9 mouse cellular contexts compared by ENCODE assay signal in genomic region chr10:128212871-128213323, GRCm38 (mm10). TPM values are rescaled to one million over a fixed set of nuclear protein-coding genes. Genes with fewer than 3 reads are reported as not detected.
DNase-seq lines count a peak whose midpoint lies in the region; ATAC-seq and TF ChIP-seq lines count a peak whose summit lies in the region.
"Had no signal": no experiment of that assay in that cellular context is flagged by ENCODE, and none has a peak within 500 bp of the region (broad histone marks: within the 10 kb centered on the region; RNA-seq: fewer than 3 reads in every experiment).

No protein-coding gene starts in this region.

- TF ChIP-seq POLR2A in testis, adult 2 months (IDR thresholded peaks at IDR 0.05; ENCODE audit: control insufficient read depth, low read depth, low read length), result no peak

- 1% methylated on average over 18 of the region's 18 CpGs for WGBS in embryonic facial prominence, embryonic 15.5 days
- WGBS in heart, postnatal 0 days, result under 1% methylated on average over 18 of the region's 18 CpGs
- WGBS in lung, embryonic 14.5 days, result 1% methylated on average over 18 of the region's 18 CpGs
- WGBS in neural tube, embryonic 14.5 days, result under 1% methylated on average over 18 of the region's 18 CpGs

- DNase-seq in brain, adult 2 months (ENCODE audit: low read depth, low spot score), result peak; percentile 90
- peak; percentile 71 for DNase-seq in heart, postnatal 0 days (ENCODE audit: low spot score)
- peak; percentile 78 to 85 for DNase-seq in kidney, postnatal 25 days
- peak; percentile 85 for DNase-seq in lung, embryonic 14.5 days

- ATAC-seq in embryonic facial prominence, embryonic 15.5 days (ENCODE audit: insufficient number of reproducible peaks, low FRiP score, low TSS enrichment, low read depth), result peak; percentile 64
- ATAC-seq in heart, postnatal 0 days (ENCODE audit: insufficient read depth, low read depth), result peak; percentile 68
- no peak for ATAC-seq in lung, embryonic 14.5 days (ENCODE audit: insufficient read depth)
- ATAC-seq in neural tube, embryonic 14.5 days (ENCODE audit: low read depth), result no peak

- H3K9ac ChIP-seq in embryonic facial prominence, embryonic 15.5 days, result peak overlapping the region; percentile 18; the same call in 1 of the 2 replicates
- H3K9ac ChIP-seq in heart, postnatal 0 days (replicated peaks; ENCODE audit: low read depth, low read length), result 0 out of 2 replicates have a peak overlapping the region, but pooled peaks have one; percentile 9
- H3K9ac ChIP-seq in lung, embryonic 14.5 days, result peak overlapping the region; percentile 48
- H3K9ac ChIP-seq in neural tube, embryonic 14.5 days (replicated peaks; ENCODE audit: low read depth, low read length), result 0 out of 2 replicates have a peak overlapping the region, but pooled peaks have one; percentile 33

- H3K27me3 ChIP-seq in E14TG2a.4 (ENCODE audit: insufficient read depth, low read length), result peaks cover 15% of the 10 kb centered on the region
- H3K27me3 ChIP-seq in embryonic facial prominence, embryonic 15.5 days, result no peaks in the 10 kb centered on the region
- no peaks in the 10 kb centered on the region for H3K27me3 ChIP-seq in heart, postnatal 0 days (ENCODE audit: control insufficient read depth, insufficient read depth, low read length)
- H3K27me3 ChIP-seq in lung, embryonic 14.5 days (ENCODE audit: insufficient read depth, low read length), result no peaks in the 10 kb centered on the region
- no peaks in the 10 kb centered on the region for H3K27me3 ChIP-seq in neural tube, embryonic 14.5 days (ENCODE audit: control insufficient read depth, insufficient read depth, low read length)
- no peaks in the 10 kb centered on the region for H3K27me3 ChIP-seq in testis, adult 2 months (ENCODE audit: control insufficient read depth, insufficient read depth, low read length)

- peaks cover 40% of the 10 kb centered on the region for H3K4me1 ChIP-seq in E14TG2a.4 (replicated peaks; ENCODE audit: low read depth, low read length)
- H3K4me1 ChIP-seq in embryonic facial prominence, embryonic 15.5 days, result peaks cover 10% of the 10 kb centered on the region
- peaks cover 10% of the 10 kb centered on the region for H3K4me1 ChIP-seq in heart, postnatal 0 days (ENCODE audit: control insufficient read depth, insufficient read depth)
- H3K4me1 ChIP-seq in lung, embryonic 14.5 days (ENCODE audit: insufficient read depth), result 0 out of 2 replicates have a peak, but pooled peaks cover 3% of the 10 kb centered on the region
- H3K4me1 ChIP-seq in neural tube, embryonic 14.5 days (ENCODE audit: control insufficient read depth, insufficient read depth, low read length), result peaks cover 12% of the 10 kb centered on the region; the same call in 1 of the 2 replicates
- peaks cover 9% of the 10 kb centered on the region for H3K4me1 ChIP-seq in testis, adult 2 months (ENCODE audit: control insufficient read depth, insufficient read depth, low read length)

- TF ChIP-seq EP300 in heart, postnatal 0 days (IDR thresholded peaks at IDR 0.05; ENCODE audit: low read depth), result no peak

- H3K4me3 ChIP-seq in E14TG2a.4 (replicated peaks; ENCODE audit: low read length), result peak overlapping the region; percentile 77
- H3K4me3 ChIP-seq in embryonic facial prominence, embryonic 15.5 days (replicated peaks), result peak overlapping the region; percentile 41
- H3K4me3 ChIP-seq in heart, postnatal 0 days (ENCODE audit: low read depth, low read length), result peak overlapping the region; percentile 36
- H3K4me3 ChIP-seq in lung, embryonic 14.5 days (ENCODE audit: low read depth, low read length), result peak overlapping the region; percentile 35
- H3K4me3 ChIP-seq in neural tube, embryonic 14.5 days (ENCODE audit: low read depth, low read length), result peak overlapping the region; percentile 6; the same call in 1 of the 2 replicates
- H3K4me3 ChIP-seq in testis, adult 2 months (ENCODE audit: control insufficient read depth, low read depth, low read length), result peak overlapping the region; percentile 36

- H3K27ac ChIP-seq in embryonic facial prominence, embryonic 15.5 days (replicated peaks), result peak overlapping the region; percentile 60
- no peak overlapping the region for H3K27ac ChIP-seq in heart, postnatal 0 days (ENCODE audit: low read depth)
- H3K27ac ChIP-seq in lung, embryonic 14.5 days (ENCODE audit: low read depth), result 0 out of 2 replicates have a peak overlapping the region, but pooled peaks have one; percentile 24
- H3K27ac ChIP-seq in neural tube, embryonic 14.5 days (ENCODE audit: low read depth, low read length), result no peak overlapping the region
- no peak overlapping the region for H3K27ac ChIP-seq in testis, adult 2 months (ENCODE audit: control insufficient read depth, insufficient read depth, low read depth, low read length)

- H3K9me3 ChIP-seq in E14TG2a.4 (ENCODE audit: low read length), result no peaks in the 10 kb centered on the region
- H3K9me3 ChIP-seq in embryonic facial prominence, embryonic 15.5 days (replicated peaks), result no peaks in the 10 kb centered on the region
- no peaks in the 10 kb centered on the region for H3K9me3 ChIP-seq in heart, postnatal 0 days (replicated peaks; ENCODE audit: control insufficient read depth, low read length)
- no peaks in the 10 kb centered on the region for H3K9me3 ChIP-seq in lung, embryonic 14.5 days (ENCODE audit: low read depth, low read length)
- no peaks in the 10 kb centered on the region for H3K9me3 ChIP-seq in neural tube, embryonic 14.5 days (ENCODE audit: control insufficient read depth, low read length)

- H3K36me3 ChIP-seq in E14TG2a.4 (ENCODE audit: insufficient read depth, low read length), result peaks cover 30% of the 10 kb centered on the region
- 0 out of 2 replicates have a peak, but pooled peaks cover 5% of the 10 kb centered on the region for H3K36me3 ChIP-seq in embryonic facial prominence, embryonic 15.5 days
- 0 out of 2 replicates have a peak, but pooled peaks cover 3% of the 10 kb centered on the region for H3K36me3 ChIP-seq in heart, postnatal 0 days (replicated peaks; ENCODE audit: control insufficient read depth, insufficient read depth, low read length)
- H3K36me3 ChIP-seq in lung, embryonic 14.5 days (ENCODE audit: insufficient read depth), result no peaks in the 10 kb centered on the region
- no peaks in the 10 kb centered on the region for H3K36me3 ChIP-seq in neural tube, embryonic 14.5 days (ENCODE audit: control insufficient read depth, insufficient read depth, low read length)
- no peaks in the 10 kb centered on the region for H3K36me3 ChIP-seq in testis, adult 2 months (ENCODE audit: control insufficient read depth, insufficient read depth, low read length)

- H3K4me2 ChIP-seq in embryonic facial prominence, embryonic 15.5 days (replicated peaks), result peak overlapping the region; percentile 70
- peak overlapping the region; percentile 63 for H3K4me2 ChIP-seq in heart, postnatal 0 days (ENCODE audit: low read depth, low read length)
- peak overlapping the region; percentile 69 for H3K4me2 ChIP-seq in lung, embryonic 14.5 days
- H3K4me2 ChIP-seq in neural tube, embryonic 14.5 days (ENCODE audit: low read depth, low read length), result peak overlapping the region; percentile 52

- peak; percentile 87 for TF ChIP-seq CTCF in E14TG2a.4 (conservative IDR thresholded peaks at IDR 0.05; ENCODE audit: low read length)
- TF ChIP-seq CTCF in heart, postnatal 0 days (IDR thresholded peaks at IDR 0.05; ENCODE audit: low read depth), result peak; percentile 69
- peak; percentile 80 for TF ChIP-seq CTCF in lung, embryonic 14.5 days (IDR thresholded peaks at IDR 0.05; ENCODE audit: low read depth)
- no peak for TF ChIP-seq CTCF in testis, adult 2 months (IDR thresholded peaks at IDR 0.05; ENCODE audit: control insufficient read depth, insufficient read depth, insufficient replicate concordance, low read depth, low read length)

RNA-seq across cellular contexts. Expression of gene Spryd4, which starts 1.3 kb away (rescaled TPM):
- polyA plus RNA-seq in embryonic facial prominence, embryonic 15.5 days (2015; fragmentation: Nextera tagmentation; extraction: Ambion mirVana), result 30.8 TPM in 2 replicates
- total RNA-seq in heart, postnatal 0 days (2014; rRNA removed; ENCODE audit: low replicate concordance), result 83.9 and 93.1 TPM in 2 replicates
- polyA plus RNA-seq in heart, postnatal 0 days (2015; fragmentation: Nextera tagmentation; extraction: Ambion mirVana), result 45.8 and 50.1 TPM in 2 replicates
- 27.3 and 29.9 TPM in 2 replicates for polyA plus RNA-seq in lung, embryonic 14.5 days (2014; fragmentation: Nextera tagmentation; extraction: Ambion mirVana)
- polyA plus RNA-seq in neural tube, embryonic 14.5 days (2014; fragmentation: Nextera tagmentation; extraction: Ambion mirVana), result 20.9 and 22.3 TPM in 2 replicates
- polyA plus RNA-seq in testis, adult 2 months (2012; rRNA removed), result 3.1 and 3.4 TPM in 2 replicates

RNA-seq across cellular contexts. Expression of gene Mip, which starts 12.7 kb away (rescaled TPM):
- 0.23 and 0.28 TPM in 2 replicates for polyA plus RNA-seq in embryonic facial prominence, embryonic 15.5 days (2015; fragmentation: Nextera tagmentation; extraction: Ambion mirVana)
- total RNA-seq in heart, postnatal 0 days (2014; rRNA removed; ENCODE audit: low replicate concordance), result not detected in 2 replicates
- polyA plus RNA-seq in heart, postnatal 0 days (2015; fragmentation: Nextera tagmentation; extraction: Ambion mirVana), result not detected in 2 replicates
- not detected in 2 replicates for polyA plus RNA-seq in lung, embryonic 14.5 days (2014; fragmentation: Nextera tagmentation; extraction: Ambion mirVana)
- polyA plus RNA-seq in neural tube, embryonic 14.5 days (2014; fragmentation: Nextera tagmentation; extraction: Ambion mirVana), result not detected in 2 replicates
- polyA plus RNA-seq in testis, adult 2 months (2012; rRNA removed), result not detected in 2 replicates
- polyA plus RNA-seq: gonadal fat pad, adult 2 months had no signal

RNA-seq across cellular contexts. Expression of gene Gls2, which starts 18.6 kb away (rescaled TPM):
- polyA plus RNA-seq in embryonic facial prominence, embryonic 15.5 days (2015; fragmentation: Nextera tagmentation; extraction: Ambion mirVana), result 2.0 and 2.5 TPM in 2 replicates
- total RNA-seq in heart, postnatal 0 days (2014; rRNA removed; ENCODE audit: low replicate concordance), result not detected in 2 replicates
- 0.14 and 0.33 TPM in 2 replicates for polyA plus RNA-seq in heart, postnatal 0 days (2015; fragmentation: Nextera tagmentation; extraction: Ambion mirVana)
- 1.8 and 2.3 TPM in 2 replicates for polyA plus RNA-seq in lung, embryonic 14.5 days (2014; fragmentation: Nextera tagmentation; extraction: Ambion mirVana)
- polyA plus RNA-seq in neural tube, embryonic 14.5 days (2014; fragmentation: Nextera tagmentation; extraction: Ambion mirVana), result 2.0 and 2.8 TPM in 2 replicates
- 3.7 and 5.3 TPM in 2 replicates for polyA plus RNA-seq in testis, adult 2 months (2012; rRNA removed)

RNA-seq across cellular contexts. Expression of gene Timeless, which starts 19.0 kb away (rescaled TPM):
- polyA plus RNA-seq in embryonic facial prominence, embryonic 15.5 days (2015; fragmentation: Nextera tagmentation; extraction: Ambion mirVana), result 43.8 and 48.1 TPM in 2 replicates
- total RNA-seq in heart, postnatal 0 days (2014; rRNA removed; ENCODE audit: low replicate concordance), result 7.9 and 15.2 TPM in 2 replicates
- 10.5 and 11.1 TPM in 2 replicates for polyA plus RNA-seq in heart, postnatal 0 days (2015; fragmentation: Nextera tagmentation; extraction: Ambion mirVana)
- polyA plus RNA-seq in lung, embryonic 14.5 days (2014; fragmentation: Nextera tagmentation; extraction: Ambion mirVana), result 70.2 and 71.5 TPM in 2 replicates
- 14.6 and 19.1 TPM in 2 replicates for polyA plus RNA-seq in neural tube, embryonic 14.5 days (2014; fragmentation: Nextera tagmentation; extraction: Ambion mirVana)
- 3.4 and 4.4 TPM in 2 replicates for polyA plus RNA-seq in testis, adult 2 months (2012; rRNA removed)

RNA-seq across cellular contexts. Expression of gene Rbms2, which starts 32.8 kb away (rescaled TPM):
- polyA plus RNA-seq in embryonic facial prominence, embryonic 15.5 days (2015; fragmentation: Nextera tagmentation; extraction: Ambion mirVana), result 40.1 and 41.6 TPM in 2 replicates
- total RNA-seq in heart, postnatal 0 days (2014; rRNA removed; ENCODE audit: low replicate concordance), result 41.9 and 59.4 TPM in 2 replicates
- 29.0 and 29.9 TPM in 2 replicates for polyA plus RNA-seq in heart, postnatal 0 days (2015; fragmentation: Nextera tagmentation; extraction: Ambion mirVana)
- 26.5 and 27.6 TPM in 2 replicates for polyA plus RNA-seq in lung, embryonic 14.5 days (2014; fragmentation: Nextera tagmentation; extraction: Ambion mirVana)
- polyA plus RNA-seq in neural tube, embryonic 14.5 days (2014; fragmentation: Nextera tagmentation; extraction: Ambion mirVana), result 4.7 and 7.6 TPM in 2 replicates
- polyA plus RNA-seq in testis, adult 2 months (2012; rRNA removed), result 17.3 and 19.4 TPM in 2 replicates

Comparison
In these comparisons a context has a peak if more than half of its experiments do, and no peak if none do; other contexts are left out.
1. H3K4me3 ChIP-seq: peak in every context shown above with its lines; median percentile 77 in E14TG2a.4; 41 in embryonic facial prominence, embryonic 15.5 days; 36 in heart, postnatal 0 days; 36 in testis, adult 2 months; 35 in lung, embryonic 14.5 days; 6 in neural tube, embryonic 14.5 days.
2. ATAC-seq: peak in embryonic facial prominence, embryonic 15.5 days (single experiment) and heart, postnatal 0 days (single experiment); none in lung, embryonic 14.5 days (single experiment) and neural tube, embryonic 14.5 days (single experiment).
3. H3K27ac ChIP-seq: peak in embryonic facial prominence, embryonic 15.5 days (single experiment) and lung, embryonic 14.5 days (single experiment); none in heart, postnatal 0 days (single experiment), neural tube, embryonic 14.5 days (single experiment) and testis, adult 2 months (single experiment).
4. Peak in every context shown above with its lines, with median percentiles within 50 percentile points of each other: DNase-seq, H3K4me2 ChIP-seq and H3K9ac ChIP-seq.